Mouse (Mus musculus): ENCODE data around the gene Ctdnep1.

DNA sequence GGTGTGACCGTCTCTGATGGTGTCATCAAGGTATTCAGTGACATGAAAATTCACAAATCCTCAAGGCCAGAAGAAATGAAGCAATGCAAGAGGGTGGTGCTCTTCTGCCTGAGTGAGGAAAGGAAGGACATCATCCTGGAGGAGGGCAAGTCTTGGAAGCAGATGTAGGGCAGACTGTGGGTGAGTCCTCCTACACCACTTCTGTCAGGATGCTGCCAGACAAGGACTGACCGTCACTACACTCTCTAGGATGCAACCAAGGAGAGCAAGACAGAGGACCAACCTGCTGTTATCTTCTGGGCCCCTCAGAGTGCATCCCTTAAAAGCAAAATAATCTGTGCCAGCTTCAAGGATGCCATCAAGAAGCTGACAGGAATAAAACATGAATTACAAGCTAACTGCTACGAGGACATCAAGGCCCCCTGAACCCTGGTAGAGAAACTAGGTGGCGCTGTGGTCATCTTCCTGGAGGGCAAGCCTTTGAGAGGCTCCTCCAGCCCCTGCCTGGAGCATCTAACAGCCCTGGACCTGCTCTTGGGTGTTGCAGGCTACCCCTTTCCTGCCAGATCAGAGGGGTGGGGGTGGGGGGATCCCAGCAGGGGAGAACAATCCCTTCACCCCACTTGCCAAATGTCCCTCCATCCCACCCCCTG, 30.0 kb upstream of the Ctdnep1 start:
- peak; percentile 16; the same call in 1 of the 2 replicates for TF ChIP-seq CTCF (IDR thresholded peaks at IDR 0.05; ENCODE audit: borderline replicate concordance, extremely low read depth, insufficient read depth, insufficient read length)
- no peak for TF ChIP-seq POLR2A (IDR thresholded peaks at IDR 0.05; ENCODE audit: borderline replicate concordance, extremely low read depth, insufficient read depth, insufficient read length, poor library complexity, severe bottlenecking)
